Mouse (Mus musculus) megakaryocyte, adult 5-6 weeks (primary cell): ENCODE measurements around the gene Actl10. TPM values are rescaled to one million over a fixed set of nuclear protein-coding genes. Genes with fewer than 3 reads are reported as not detected.

ENCODE experiments used
- ATAC-seq: 2 replicates; pipeline ENCODE4 v1.8.0; 2016; ENCODE audit warnings: mild to moderate bottlenecking, inconsistent platforms; ENCODE audit not compliant: poor library complexity, severe bottlenecking
- total RNA-seq, 2 experiments: library from RNA; stranded (forward) in 1 of 2; stranded (reverse) in 1 of 2; fragments of 153-499, 151-499 nt in 1 of 2; fragments of 221-1000, 200-1000 nt in 1 of 2; gene quantifications; 2 replicates each; pipeline versions ENCODE4 v1.2.3 to v1.2.4; 2015 to 2017

Actl10 gene
- total RNA-seq, 2 experiments from 2014 or later: 0.11 to 0.15 TPM

DNA sequence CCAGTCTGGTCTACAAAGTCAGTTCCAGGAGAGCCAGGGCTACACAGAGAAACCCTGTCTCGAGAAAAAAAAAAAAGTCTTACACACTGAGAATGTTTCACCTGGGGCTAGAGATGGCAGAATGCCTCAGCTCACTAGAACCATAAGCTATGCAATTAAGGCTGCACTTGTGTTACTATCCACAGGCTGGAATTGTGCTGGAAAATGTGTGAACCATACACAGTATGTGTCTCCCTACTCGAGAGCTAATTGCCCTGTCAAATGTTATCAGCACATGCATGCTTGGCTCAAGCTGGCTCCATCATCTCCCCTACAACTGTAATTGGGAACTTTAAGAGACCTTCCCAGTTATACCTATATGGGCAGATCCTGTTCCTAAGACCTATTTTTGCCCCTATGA is 639 bp upstream of the Actl10 start:
- no peak for ATAC-seq

DNA sequence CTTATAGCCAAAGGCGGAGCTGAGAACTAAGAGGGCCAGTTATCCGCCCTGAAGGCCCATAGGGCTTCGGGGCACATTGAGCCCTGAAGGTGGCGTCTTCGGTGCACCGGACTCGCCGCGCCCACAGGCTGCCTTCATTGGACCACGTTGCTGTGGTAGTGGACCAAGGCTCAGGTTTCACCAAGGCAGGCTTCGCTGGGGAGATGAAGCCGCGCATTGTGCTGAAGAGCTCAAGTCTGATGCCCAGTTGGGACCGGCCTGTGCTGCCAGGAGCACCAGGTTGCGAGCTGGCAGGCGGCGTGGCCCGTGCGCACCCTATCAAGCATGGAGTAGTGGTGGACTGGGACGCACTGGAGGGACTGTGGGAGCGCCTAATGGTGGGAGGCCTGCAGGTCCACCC is 351 bp downstream of the Actl10 start:
- peak; percentile 33 for ATAC-seq

DNA sequence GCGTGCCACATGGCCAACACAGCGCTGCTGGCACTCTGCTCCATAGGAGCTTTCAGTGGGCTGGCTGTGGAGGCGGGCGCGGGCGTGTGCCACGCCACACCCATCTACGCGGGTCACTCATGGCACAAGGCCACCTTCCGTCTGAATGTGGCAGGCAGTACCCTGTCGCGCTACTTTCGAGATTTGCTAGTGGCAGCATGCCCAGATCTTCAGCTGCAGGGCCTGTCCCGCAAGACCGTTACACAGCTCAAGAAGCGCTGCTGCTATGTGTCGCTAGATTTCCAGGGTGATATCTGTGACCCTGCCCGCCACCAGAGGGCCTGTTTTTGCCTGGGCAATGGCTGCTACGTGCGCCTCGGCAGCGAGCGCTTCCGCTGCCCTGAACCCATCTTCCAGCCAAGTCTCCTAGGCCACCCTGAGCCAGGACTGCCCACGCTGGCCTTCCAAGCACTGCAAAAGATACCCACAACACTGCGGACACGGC is 890 bp downstream of the Actl10 start:
- ATAC-seq: peak; percentile 77

DNA sequence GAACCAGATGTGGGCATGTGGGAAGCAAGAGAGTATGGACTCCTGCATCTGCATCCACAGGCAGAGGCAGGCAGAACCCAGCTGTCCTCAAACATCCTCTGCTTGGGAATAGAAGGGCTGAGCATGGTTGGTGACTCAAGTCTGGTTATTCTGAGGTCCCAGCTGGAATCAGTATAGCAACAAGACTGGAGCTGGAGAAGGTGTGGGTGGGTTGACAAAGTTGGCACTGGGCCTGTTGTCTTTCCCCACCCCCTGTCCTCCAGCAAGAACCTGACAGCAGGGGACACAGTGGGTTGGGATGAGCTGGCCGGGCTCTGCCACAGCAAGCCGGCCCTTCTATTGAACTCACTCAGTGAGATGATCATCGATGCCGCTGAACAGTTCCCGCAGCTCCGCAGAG is 3.7 kb downstream of the Actl10 start:
- no peak for ATAC-seq

DNA sequence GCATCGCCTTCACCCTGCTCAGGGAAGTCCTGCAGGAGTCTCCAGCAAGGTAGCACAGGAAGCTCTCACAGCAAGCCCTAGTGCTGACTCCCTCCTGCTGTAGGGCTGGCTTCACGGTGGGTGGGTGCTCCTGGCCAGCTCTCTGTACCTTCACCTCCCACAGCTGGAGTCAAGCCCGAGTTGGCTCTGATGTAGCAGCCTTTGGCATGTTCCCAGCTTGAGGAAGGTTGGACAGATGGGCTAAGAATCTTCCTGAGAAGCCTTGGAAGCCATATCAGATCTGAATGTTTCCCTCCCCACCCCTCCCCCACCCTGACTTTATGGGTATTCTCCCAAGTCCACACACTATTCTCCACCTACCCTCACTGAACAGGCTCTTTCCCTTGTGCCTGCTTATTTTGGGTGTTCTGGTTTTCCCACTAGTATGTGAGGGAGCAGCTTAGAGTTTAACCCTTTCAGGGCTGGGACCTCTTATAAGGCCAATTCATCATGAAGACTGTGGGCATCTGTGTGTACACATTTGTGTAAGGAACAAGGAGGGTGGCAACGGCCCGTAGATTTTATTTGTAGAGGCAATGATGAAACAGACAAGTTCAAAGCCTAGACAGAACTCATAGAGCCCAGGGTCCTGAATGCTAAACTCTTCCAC is 5.7 kb downstream of the Actl10 start:
- ATAC-seq: no peak

DNA sequence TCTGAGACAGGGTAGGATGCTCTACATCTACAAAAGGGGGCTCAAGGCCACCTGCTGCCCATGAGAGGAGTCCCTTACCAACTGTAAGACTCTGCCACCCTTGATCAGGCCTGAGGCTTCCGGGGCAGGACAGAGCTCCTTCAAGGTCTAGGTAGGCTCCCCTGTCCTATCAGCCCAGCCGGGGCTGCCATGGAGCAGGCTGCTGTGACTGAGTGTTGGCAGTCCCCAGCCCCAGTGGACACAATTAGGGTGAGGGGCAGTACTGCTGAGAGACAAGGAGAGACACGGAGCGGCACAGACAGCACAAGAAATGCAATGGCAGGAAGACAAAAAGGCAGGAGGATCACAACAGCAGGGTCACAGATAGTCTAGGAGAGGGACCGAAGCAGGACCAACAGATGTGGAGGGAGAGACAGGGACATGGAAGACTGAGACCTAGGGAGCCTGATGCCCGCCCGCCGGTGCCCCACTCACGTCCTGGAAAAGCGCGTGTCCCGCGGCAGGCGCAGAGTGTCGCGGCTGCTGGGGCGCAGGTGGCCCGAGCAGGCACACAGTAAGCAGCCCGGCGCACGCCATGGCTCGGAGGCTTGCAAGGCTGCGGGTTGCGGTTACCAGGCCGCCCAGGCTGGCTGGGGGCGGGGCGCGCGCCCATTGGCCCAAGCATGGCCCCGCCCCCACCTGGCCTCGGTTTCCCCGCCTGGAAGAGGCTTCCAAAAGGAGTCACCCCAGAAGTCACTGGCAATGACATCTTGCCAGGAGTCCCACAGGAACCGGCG is 6.9 kb downstream of the Actl10 start, which contains the start of gene Necab3:
Gene Necab3, minus strand, starts transcription at position 627 of the 776 bp plus-strand sequence.
- peak; percentile 88 for ATAC-seq

DNA sequence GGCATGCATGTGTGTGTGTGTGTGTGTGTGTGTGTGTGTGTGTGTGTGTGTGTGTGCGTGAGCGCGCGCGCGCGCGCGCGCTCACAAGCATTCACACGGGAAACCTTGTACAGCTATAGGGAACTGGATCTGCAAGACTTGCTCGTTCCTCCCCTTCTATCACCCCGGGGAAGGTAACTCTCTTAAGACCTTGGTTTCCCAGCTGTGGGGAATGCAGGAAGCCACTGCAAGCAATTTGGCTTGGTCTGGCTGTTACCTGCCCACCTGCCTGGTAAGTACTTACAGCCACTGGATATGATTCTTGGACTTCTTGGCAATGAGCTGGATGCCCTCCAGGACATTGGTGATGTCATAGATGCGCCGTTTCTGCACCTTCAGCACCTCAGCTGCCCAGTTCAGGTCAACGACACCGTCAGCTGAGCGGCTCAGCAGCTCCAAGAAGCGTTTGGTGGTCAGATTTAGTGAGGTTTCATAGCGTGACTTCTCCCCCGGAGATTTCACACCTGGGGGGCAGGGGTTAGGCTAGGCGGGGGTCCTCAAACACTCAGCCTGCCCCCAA is 12.1 kb downstream of the Actl10 start:
- no peak for ATAC-seq

DNA sequence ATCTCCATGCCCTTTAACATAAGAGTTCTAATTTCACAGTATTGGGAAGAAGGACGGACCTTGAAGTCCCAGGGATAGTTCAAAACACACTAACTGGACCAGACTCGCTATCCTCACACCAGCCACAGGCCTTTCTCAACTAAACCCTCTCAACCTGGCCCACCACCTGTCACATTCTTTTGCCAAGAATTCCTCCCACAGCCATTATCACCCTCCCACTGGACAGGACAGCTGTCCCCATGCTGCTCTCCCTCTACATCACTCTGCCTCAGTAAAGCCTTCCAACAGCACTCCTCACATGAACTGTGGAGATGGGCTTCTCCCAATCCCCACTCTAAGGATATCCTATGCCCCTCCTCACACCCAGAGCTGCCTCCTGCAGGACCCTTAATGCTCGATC is 14.0 kb downstream of the Actl10 start:
- ATAC-seq: no peak

DNA sequence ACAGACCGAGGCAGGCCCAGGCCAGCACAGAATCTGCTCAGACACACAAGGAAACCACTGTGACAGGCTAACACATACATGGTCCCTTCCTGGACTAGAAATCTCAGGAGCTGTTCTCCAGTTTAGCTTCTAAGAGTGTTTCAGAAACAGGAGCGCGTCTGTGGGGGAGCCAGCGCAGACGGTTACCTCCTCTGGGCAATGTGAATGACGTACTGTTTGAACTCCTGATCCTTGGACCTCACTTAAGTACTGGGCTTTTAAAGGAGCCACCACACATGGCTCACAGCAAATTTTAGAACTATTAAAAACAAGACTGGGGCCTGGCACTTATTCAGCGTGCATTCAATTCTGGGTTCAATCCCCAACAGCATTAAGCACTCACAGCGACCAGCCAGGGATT is 15.1 kb downstream of the Actl10 start:
- no peak for ATAC-seq

- ATAC-seq: no peak
Observed at GRCm38 (mm10) chr2:154567766-154568165, 16.2 kb downstream of the Actl10 start.

DNA sequence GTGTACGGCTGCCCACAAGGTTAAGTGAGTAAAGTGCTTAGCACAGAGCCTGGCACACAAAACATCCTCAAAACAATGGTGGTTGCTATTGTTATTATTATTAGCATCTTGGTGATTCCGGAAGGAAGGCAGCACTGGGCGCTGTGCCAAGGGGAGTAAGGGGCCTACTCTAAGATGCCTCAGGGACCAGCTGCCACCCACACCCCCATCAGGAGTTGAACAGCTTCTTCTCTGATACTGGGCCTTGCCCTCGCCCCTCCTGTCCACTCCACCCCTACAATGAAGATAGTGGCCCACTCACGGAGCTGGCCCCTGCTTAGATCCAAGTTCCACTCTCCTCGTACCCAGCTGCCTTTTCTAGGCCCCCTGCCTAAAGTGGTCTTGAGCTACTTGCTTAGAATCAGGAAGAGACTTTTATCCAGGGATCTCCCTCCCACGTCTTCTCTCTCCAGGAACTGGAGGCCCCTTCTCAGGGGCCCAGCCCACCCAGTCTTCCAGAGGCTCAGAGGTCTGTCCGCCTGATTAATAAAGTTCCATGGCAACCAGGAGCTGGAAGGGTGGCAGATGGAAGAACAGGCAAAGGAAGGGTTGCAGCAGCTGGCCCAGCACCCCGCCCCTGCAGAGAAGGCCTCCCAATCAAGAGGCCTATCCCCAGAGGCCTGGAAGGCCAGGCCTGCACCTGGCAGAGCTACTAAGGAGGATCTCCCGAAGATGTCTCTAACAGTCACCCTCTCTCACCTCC is 16.9 kb downstream of the Actl10 start:
- peak; percentile 19 for ATAC-seq

- peak; percentile 58 for ATAC-seq
Observed at GRCm38 (mm10) chr2:154569071-154569748, 17.6 kb downstream of the Actl10 start.

DNA sequence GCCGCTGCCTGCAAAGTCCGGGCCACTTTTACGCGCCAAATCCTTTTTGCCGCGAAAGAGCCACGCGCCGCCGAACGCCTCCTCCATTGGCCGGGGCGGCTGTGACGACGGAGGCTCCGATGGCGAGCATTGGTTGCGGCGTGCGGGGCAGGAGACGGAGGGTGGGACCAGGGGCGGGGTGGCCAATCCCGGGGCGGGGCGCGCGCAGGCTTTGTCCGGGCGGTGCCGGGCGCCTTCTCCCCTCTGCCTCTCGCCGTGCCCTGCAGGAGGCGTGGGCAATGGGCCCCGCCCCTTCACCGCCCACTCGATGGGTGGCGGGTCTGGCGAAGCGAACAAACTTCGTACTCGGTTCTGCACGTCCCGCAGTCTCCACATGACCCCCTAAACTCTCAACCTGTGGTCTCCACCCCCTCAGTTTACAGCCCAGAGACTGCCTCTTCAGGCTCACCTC is 18.3 kb downstream of the Actl10 start, which contains the start of gene E2f1:
Gene E2f1, minus strand, starts transcription at position 57 of the 451 bp plus-strand sequence.
- ATAC-seq: peak; percentile 83

GRCm38 (mm10) chr2:154570666-154571065 is 19.1 kb downstream of the Actl10 start:
- ATAC-seq: no peak

GRCm38 (mm10) chr2:154571266-154571665 is 19.7 kb downstream of the Actl10 start:
- no peak for ATAC-seq

GRCm38 (mm10) chr2:154571976-154572375 is 20.4 kb downstream of the Actl10 start:
- ATAC-seq: no peak

GRCm38 (mm10) chr2:154572996-154573395 is 21.4 kb downstream of the Actl10 start:
- no peak for ATAC-seq

DNA sequence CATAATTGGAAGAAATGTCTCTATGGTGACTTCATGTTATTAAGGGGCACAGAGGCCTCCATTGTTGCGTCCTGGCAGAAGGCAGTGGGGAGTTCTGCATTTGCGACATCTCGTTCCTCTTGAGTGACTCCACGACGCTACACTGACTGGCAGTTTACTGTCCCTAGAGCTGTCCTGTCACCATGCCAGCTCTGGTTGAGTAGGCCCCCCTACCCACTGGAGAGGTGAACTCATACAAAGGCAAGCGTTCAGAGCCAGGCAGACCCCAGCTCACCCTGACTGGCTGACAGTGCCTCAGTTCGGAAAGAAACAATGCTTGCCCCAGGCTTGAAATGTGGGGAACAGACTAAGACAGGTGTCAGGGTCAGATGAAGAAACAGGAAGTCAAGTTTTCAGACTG is 22.7 kb downstream of the Actl10 start:
- peak; percentile 55 for ATAC-seq

DNA sequence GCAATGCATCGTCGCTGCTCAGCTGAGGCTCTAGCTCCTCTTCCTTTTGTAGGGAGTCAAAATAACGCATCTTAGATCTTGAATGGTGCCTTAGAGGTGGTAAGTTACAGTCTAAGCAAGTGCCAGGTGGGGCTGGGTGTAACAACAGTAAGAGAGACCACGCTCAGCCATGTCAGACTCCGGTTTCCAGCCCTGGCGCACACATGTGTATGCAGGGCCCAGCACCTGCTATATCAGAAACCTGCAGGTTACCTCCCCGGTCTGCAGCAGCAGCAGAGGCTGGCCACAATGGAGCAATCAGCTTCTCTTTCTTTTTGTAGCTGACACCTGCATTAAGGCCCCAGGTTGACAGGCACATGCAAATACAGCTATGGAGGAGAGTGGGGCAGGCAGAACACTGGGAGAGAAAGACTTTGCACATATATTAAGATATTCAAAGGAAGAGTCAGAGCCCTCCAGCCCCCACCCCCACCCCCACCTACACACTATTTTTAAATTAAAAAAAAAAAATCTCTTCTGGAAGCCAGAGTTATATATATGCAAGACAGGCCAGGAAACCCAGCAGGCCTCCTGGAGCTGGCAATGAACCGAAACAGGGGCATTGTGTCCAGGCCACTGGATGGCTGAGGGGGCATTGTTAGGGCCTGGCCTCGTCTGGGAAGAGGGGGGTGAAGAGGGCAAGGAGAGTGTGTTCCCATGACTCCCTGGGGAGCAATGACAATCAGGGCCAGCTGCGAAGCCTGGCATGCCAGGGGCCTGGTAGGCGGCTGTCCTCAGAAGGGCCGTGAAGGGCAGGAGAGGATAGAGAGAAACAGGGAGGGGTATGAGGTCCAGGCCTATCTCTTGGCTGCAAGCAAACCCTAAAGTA is 25.5 kb downstream of the Actl10 start:
- ATAC-seq: no peak

DNA sequence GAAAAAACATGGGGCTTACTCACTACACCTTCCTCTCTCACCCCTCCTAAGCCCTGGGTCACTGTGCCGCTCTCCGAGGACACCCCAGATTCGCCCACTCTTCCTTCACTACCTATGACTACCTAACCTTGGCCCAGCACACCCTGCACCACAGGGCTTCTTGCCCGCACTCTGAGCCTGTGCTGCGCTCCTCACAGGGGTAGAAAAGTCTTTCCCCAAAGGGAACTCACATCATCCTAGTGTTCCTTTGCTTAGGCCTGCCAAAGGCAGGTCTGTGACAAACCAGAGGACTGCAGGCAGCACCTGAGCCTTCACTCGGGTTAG is 26.1 kb downstream of the Actl10 start:
- ATAC-seq: no peak
